Mouse (Mus musculus) liver, embryonic 12.5 days (tissue): ENCODE data around the gene Ncoa1. TPM values are rescaled to one million over a fixed set of nuclear protein-coding genes. Genes with fewer than 3 reads are reported as not detected.
"Not testable (repeated sequence)": the region's sequence is repeated elsewhere in the genome, so short reads cannot be mapped to it uniquely, and the experiment has no call there.

Source experiments
- ATAC-seq: fragments of 200-750 bp; cut with Nextera tagmentation; 2 replicates; pipeline ENCODE4 v1.8.0; 2017; ENCODE audit warnings: moderate number of reproducible peaks, mild to moderate bottlenecking, moderate library complexity
- H3K27ac ChIP-seq: fragments of 300-500 bp; sonication (generic); 2 replicates; pipeline ENCODE4 v1.5.1; 2016; ENCODE audit warnings: mild to moderate bottlenecking
- H3K27me3 ChIP-seq: fragments of 300-500 bp; sonication (generic); replicated peaks from 2 replicates; pipeline ENCODE4 v1.6.1; 2016; ENCODE audit warnings: mild to moderate bottlenecking, moderate library complexity
- H3K36me3 ChIP-seq: fragments of 300-500 bp; sonication (generic); 2 replicates; pipeline ENCODE4 v1.6.1; 2016; ENCODE audit warnings: mild to moderate bottlenecking, moderate library complexity
- H3K4me1 ChIP-seq: fragments of 300-500 bp; sonication (generic); 2 replicates; pipeline ENCODE4 v1.6.1; 2016
- H3K4me2 ChIP-seq: fragments of 300-500 bp; sonication (generic); 2 replicates; pipeline ENCODE4 v1.6.1; 2016; ENCODE audit warnings: mild to moderate bottlenecking, moderate library complexity
- H3K4me3 ChIP-seq: fragments of 300-500 bp; sonication (generic); 2 replicates; pipeline ENCODE4 v1.5.1; 2016; ENCODE audit warnings: mild to moderate bottlenecking, moderate library complexity
- H3K9ac ChIP-seq: fragments of 300-500 bp; sonication (generic); 2 replicates; pipeline ENCODE4 v1.6.1; 2016; ENCODE audit warnings: mild to moderate bottlenecking, moderate library complexity
- H3K9me3 ChIP-seq: fragments of 300-500 bp; sonication (generic); replicated peaks from 2 replicates; pipeline ENCODE4 v1.6.1; 2016; ENCODE audit warnings: mild to moderate bottlenecking, moderate library complexity
- WGBS: fragments of 180-500 bp; shearing (Covaris S2); methylation state at CpG from one replicate; pipeline ENCODE4 v1.1.7; 2016; ENCODE audit not compliant: insufficient replicate concordance; 5-methylcytosine and 5-hydroxymethylcytosine counted together
- polyA plus RNA-seq: library from polyadenylated mRNA; unstranded; fragments of >200 nt; fragmentation: Nextera tagmentation; extraction: Ambion mirVana; gene quantifications from 2 replicates; pipeline ENCODE4 v1.2.1, GENCODE M21; 2016

Ncoa1 gene
- polyA plus RNA-seq, 1 experiment from 2014 or later = 1.9 TPM

DNA sequence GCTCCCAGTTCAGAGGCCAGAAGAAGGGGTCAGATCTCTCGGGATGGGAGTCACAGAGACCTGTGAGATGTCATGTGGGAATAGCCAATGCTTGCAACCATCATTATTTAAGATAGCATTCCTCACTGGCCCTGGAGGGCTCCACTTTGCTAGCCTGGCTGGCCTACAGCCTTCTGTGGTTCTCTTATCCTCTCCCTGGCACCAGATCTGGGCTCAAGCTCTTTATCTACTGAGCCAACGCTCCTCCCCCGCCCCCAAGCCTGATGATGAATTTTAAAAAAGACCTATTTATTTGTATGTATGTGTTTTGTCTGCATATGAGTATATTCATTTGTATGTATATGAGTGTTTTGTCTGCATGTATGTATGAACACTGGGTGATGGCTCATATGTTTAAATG, 197.1 kb downstream of the Ncoa1 start:
- WGBS = 64% methylated on average over 3 of the region's 3 CpGs
- Histone ChIP-seq H3K4me1 (peaks cover 16% of the 10 kb centered on the region), H3K9ac (no peak overlapping the region), H3K27me3 (no peaks in the 10 kb centered on the region), H3K4me3 (no peak overlapping the region), H3K27ac (no peak overlapping the region), H3K4me2 (no peak overlapping the region), H3K9me3 (no peaks in the 10 kb centered on the region), H3K36me3 (no peaks in the 10 kb centered on the region)
- ATAC-seq = no peak

DNA sequence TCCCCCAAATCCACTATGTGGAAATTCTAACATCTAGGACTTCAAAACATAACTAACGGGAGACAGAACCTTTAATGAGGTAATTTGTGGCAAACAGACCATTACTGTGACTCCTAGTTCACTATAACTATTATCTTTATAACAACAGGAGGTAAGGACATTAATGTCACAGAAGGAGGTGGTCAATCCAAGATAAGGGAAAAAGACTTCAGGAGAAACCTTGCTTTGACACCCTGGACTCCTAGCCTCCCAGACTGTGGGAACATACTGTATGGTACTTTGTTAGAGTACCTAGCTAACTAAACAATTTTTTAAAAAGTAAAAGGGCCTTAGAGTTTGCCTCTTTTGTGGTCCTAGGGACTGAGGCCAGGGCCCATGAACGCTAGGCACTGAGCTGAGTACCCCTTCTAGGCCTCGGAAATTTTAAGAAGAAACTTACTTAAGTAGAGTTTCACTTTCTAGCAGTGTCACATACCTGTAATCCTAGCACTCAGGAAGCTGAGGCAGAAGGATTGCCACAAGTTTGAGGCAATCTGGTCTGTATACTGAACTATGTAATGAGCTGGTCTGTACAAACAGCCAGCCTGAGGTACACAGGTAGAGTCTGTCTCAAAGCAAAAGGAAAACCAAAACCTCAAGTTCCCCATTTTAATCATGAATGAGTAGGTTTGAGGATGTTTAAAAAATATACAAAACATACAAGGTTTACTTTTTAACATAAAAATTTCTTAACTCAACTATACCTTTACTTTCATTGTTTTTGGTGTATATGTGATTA, 197.8 kb downstream of the Ncoa1 start:
- H3K4me2 ChIP-seq = no peak overlapping the region
- ATAC-seq = no peak
- WGBS = 72% methylated on average over 3 of the region's 3 CpGs
- H3K36me3 ChIP-seq = peaks cover 4% of the 10 kb centered on the region; the same call in 1 of the 2 replicates
- H3K4me1 ChIP-seq = peaks cover 16% of the 10 kb centered on the region
- no peaks in the 10 kb centered on the region for H3K9me3 ChIP-seq
- H3K9ac ChIP-seq = no peak overlapping the region
- H3K4me3 ChIP-seq = no peak overlapping the region
- no peak overlapping the region for H3K27ac ChIP-seq
- H3K27me3 ChIP-seq = no peaks in the 10 kb centered on the region

- Histone ChIP-seq H3K36me3 (peaks cover 9% of the 10 kb centered on the region), H3K4me3 (no peak overlapping the region), H3K9me3 (no peaks in the 10 kb centered on the region), H3K4me1 (no peaks in the 10 kb centered on the region), H3K27me3 (no peaks in the 10 kb centered on the region), H3K27ac (no peak overlapping the region), H3K4me2 (no peak overlapping the region), H3K9ac (no peak overlapping the region)
- 82% methylated on average over 6 of the region's 6 CpGs for WGBS
- ATAC-seq = no peak
Observed at GRCm38 (mm10) chr12:4271078-4271477, 205.9 kb downstream of the Ncoa1 start.

GRCm38 (mm10) chr12:4267765-4268164, 209.2 kb downstream of the Ncoa1 start:
- H3K4me2 ChIP-seq = no peak overlapping the region
- H3K9ac ChIP-seq = no peak overlapping the region
- peaks cover 5% of the 10 kb centered on the region; the same call in 1 of the 2 replicates for H3K36me3 ChIP-seq
- no peak overlapping the region for H3K27ac ChIP-seq
- H3K4me1 ChIP-seq = no peaks in the 10 kb centered on the region
- WGBS = 80% methylated on average over 4 of the region's 4 CpGs
- no peaks in the 10 kb centered on the region for H3K9me3 ChIP-seq
- no peak for ATAC-seq
- no peaks in the 10 kb centered on the region for H3K27me3 ChIP-seq
- no peak overlapping the region for H3K4me3 ChIP-seq

GRCm38 (mm10) chr12:4252742-4253655, 224.0 kb downstream of the Ncoa1 start:
- Histone ChIP-seq H3K27ac (peak overlapping the region; percentile 67), H3K36me3 (no peaks in the 10 kb centered on the region), H3K4me1 (peaks cover 24% of the 10 kb centered on the region), H3K4me3 (0 out of 2 replicates have a peak overlapping the region, but pooled peaks have one; percentile 17), H3K9me3 (no peaks in the 10 kb centered on the region), H3K4me2 (peak overlapping the region; percentile 32), H3K9ac (no peak overlapping the region), H3K27me3 (no peaks in the 10 kb centered on the region)
- peak; percentile 96 for ATAC-seq
- WGBS = 45% methylated on average over 16 of the region's 16 CpGs

GRCm38 (mm10) chr12:4249786-4250185, 227.2 kb downstream of the Ncoa1 start:
- WGBS = 81% methylated on average over 6 of the region's 6 CpGs

GRCm38 (mm10) chr12:4245742-4246141, 231.2 kb downstream of the Ncoa1 start:
- Histone ChIP-seq H3K9ac (no peak overlapping the region), H3K4me2 (no peak overlapping the region), H3K27ac (no peak overlapping the region), H3K27me3 (no peaks in the 10 kb centered on the region), H3K4me3 (no peak overlapping the region), H3K36me3 (no peaks in the 10 kb centered on the region), H3K4me1 (0 out of 2 replicates have a peak, but pooled peaks cover 3% of the 10 kb centered on the region), H3K9me3 (no peaks in the 10 kb centered on the region)
- ATAC-seq = no peak
- 74% methylated on average over 10 of the region's 10 CpGs for WGBS

More at GRCm38 (mm10) chr12:4249786-4250185, 227.2 kb downstream of the Ncoa1 start:
- no peaks in the 10 kb centered on the region for H3K9me3 ChIP-seq
- H3K9ac ChIP-seq = no peak overlapping the region
- H3K4me2 ChIP-seq = no peak overlapping the region
- H3K4me1 ChIP-seq = peaks cover 27% of the 10 kb centered on the region
- H3K27ac ChIP-seq = no peak overlapping the region
- no peak overlapping the region for H3K4me3 ChIP-seq
- H3K27me3 ChIP-seq = no peaks in the 10 kb centered on the region
- H3K36me3 ChIP-seq = no peaks in the 10 kb centered on the region
- ATAC-seq = no peak

DNA sequence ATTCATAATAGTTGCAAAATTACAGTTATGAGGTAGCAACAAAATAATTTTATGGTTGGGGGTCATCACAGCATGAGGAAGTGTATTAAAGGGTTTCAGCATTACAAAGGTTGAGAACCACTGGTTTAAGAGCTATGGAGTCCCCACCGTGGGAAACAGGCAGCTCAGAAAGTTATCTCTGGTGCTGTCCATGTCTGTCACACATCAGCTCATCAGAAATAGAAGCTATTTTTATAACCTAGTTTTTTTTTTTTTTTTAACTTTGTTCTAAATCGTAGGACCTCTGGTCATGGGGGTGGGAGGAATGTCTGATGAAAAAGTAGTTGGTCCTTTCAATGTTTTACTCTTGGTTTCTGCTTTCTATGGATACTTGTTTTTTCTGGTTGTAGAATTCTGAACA, 233.2 kb downstream of the Ncoa1 start:
- no peaks in the 10 kb centered on the region for H3K27me3 ChIP-seq
- WGBS = 64% methylated on average over 2 of the region's 2 CpGs

DNA sequence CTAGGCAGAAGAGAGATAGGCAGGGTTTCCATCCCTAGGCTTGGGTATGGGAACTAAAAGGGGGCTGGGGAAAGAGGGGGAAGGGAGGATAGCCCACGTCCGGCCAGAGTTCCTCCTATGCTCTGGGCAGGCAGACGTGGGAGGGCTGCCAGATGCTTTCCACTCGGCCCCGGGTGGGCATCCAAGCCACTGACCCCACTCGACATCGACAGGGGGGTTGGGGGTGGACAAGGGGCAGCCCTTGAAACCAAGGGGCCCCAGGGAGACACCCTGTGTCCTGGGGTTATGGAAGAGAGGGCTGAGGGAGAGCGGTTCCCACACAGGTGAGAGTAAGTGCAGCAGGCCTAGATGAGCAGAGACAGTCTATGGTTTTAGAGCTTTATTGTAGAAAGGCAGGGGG, 236.7 kb downstream of the Ncoa1 start:
- H3K27ac ChIP-seq, H3K4me3 ChIP-seq, H3K9ac ChIP-seq, ATAC-seq, H3K4me2 ChIP-seq, H3K4me1 ChIP-seq, H3K9me3 ChIP-seq, H3K27me3 ChIP-seq: not testable (repeated sequence)
- peaks cover 21% of the 10 kb centered on the region for H3K36me3 ChIP-seq
- WGBS = 50% methylated on average over 8 of the region's 8 CpGs

More for the DNA sequence above, 233.2 kb downstream of the Ncoa1 start:
- H3K9ac ChIP-seq = no peak overlapping the region
- H3K4me1 ChIP-seq = peaks cover 3% of the 10 kb centered on the region; the same call in 1 of the 2 replicates
- H3K27ac ChIP-seq = no peak overlapping the region
- H3K36me3 ChIP-seq = 0 out of 2 replicates have a peak, but pooled peaks cover under 1% of the 10 kb centered on the region
- H3K4me2 ChIP-seq = no peak overlapping the region
- H3K9me3 ChIP-seq = no peaks in the 10 kb centered on the region
- no peak overlapping the region for H3K4me3 ChIP-seq
- no peak for ATAC-seq

DNA sequence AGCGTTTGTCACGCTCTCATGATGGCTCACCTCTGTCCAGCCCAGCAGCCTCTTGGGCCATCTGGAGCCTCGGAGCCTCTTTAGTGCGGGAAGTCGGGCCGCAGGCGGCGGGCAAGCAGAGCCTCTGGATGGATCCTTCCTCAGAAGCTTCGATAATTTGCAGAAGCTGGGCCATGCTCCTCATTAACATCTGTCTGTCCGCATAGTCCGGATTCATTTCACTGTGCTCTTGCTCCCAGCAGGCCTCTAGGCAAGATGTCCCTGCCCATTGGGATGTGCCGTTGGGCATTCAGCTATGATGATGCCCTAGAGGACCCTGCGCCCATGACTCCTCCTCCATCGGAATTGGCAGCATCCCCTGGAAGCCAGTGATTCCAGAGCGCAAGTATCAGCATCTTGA, 239.5 kb downstream of the Ncoa1 start:
- H3K27me3 ChIP-seq = no peaks in the 10 kb centered on the region
- peaks cover 11% of the 10 kb centered on the region for H3K4me1 ChIP-seq
- H3K27ac ChIP-seq = no peak overlapping the region
- no peak overlapping the region for H3K4me2 ChIP-seq
- ATAC-seq = no peak
- peaks cover 21% of the 10 kb centered on the region for H3K36me3 ChIP-seq
- 82% methylated on average over 15 of the region's 15 CpGs for WGBS
- H3K9me3 ChIP-seq = no peaks in the 10 kb centered on the region
- H3K9ac ChIP-seq = no peak overlapping the region
- H3K4me3 ChIP-seq = no peak overlapping the region

DNA sequence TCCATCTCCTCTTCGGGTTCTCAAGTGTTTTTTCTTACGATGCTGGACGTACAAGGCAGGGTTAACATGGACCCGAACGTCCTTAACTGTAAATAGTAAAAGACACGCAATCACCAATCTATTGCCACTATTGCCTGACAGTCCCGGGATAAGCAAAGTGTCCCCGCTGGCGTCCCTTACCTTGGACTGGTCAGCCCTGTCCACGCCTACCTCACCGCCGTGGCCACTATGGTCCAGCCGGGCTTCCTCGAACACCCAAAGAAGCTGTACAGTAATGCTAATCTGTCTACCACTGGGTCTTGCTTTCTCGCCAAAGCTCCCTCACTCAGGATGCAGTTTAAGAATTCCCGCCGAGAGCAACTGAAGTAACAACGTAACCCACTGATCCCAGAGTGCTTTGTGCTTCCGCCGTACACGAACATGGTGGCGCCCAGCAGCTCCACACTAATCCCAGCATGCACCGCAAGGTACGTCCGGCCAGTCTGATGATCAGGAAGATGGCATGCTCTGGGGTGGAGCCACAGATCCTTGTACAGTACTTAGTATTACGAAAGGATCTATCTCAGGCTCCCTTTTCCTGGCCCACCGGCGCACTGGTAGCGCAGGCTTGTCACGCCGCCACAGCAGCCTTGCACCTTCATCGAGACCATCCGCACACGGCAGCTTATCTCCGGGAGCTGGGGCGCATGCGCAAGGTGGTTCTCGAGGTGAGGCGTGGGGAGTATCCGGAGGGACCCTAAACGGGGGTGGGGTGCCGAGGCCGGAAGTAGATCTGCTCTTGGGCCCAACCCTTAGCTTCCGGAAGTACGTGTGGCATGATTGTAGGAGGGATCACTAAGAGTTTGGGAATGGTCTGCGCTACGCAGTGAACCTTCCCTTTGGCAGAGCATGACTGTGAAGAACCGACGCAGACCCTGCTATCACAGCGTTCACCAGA, 243.1 kb downstream of the Ncoa1 start, which contains the start of the genes Ptrhd1 and Cenpo:
TSS of gene Ptrhd1 (plus strand) at position 456 of the 937 bp plus-strand sequence.
TSS of gene Cenpo (minus strand) at position 723 of the 937 bp plus-strand sequence.
- peaks cover 21% of the 10 kb centered on the region for H3K4me1 ChIP-seq
- no peaks in the 10 kb centered on the region for H3K27me3 ChIP-seq
- WGBS = under 1% methylated on average over 50 of the region's 50 CpGs
- H3K4me3 ChIP-seq = peak within 1 kb of the TSS; percentile 79
- peak; percentile 95 for ATAC-seq
- H3K9me3 ChIP-seq = no peaks in the 10 kb centered on the region
- peak within 1 kb of the TSS; percentile 76 for H3K4me2 ChIP-seq
- H3K36me3 ChIP-seq = peaks cover 49% of the 10 kb centered on the region
- H3K9ac ChIP-seq = peak within 1 kb of the TSS; percentile 78
- H3K27ac ChIP-seq = peak within 1 kb of the TSS; percentile 93
